Mouse (Mus musculus): ENCODE data around the gene Lefty1. TPM values are rescaled to one million over a fixed set of nuclear protein-coding genes. Genes with fewer than 3 reads are reported as not detected.

The Lefty1 gene
- polyA plus RNA-seq, 1 experiment from 2014 or later, result 0.25 TPM

GRCm38 (mm10) chr1:180958797-180959196 is 24.0 kb downstream of the Lefty1 start:
- H3K36me3 ChIP-seq (ENCODE audit: control insufficient read depth, insufficient read depth, low read length), result no peaks in the 10 kb centered on the region
- WGBS, result 47% methylated on average over 3 of the region's 3 CpGs

DNA sequence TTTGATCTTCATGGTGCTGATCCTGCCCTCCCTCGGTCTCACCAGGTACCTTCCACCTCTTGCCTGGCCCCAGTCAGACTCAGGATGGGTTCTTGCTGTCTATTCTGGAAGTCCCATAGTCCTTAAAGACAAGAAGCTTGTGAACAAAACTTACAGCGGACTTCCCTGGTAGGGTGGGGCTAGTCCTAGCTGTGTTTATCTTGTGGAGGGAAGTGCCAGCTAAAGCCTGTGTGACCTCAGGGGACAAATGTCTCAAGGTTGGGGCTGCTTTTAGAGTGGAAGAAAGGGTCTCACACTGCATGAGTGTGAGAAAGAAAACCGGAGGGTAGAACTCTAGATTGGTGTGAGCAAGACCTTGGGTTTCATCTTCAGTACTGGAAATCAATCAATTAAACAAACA is 31.0 kb downstream of the Lefty1 start:
- Histone ChIP-seq H3K27me3 (replicated peaks; ENCODE audit: control insufficient read depth, insufficient read depth, low read length) (no peaks in the 10 kb centered on the region), H3K4me1 (ENCODE audit: control insufficient read depth, insufficient read depth, low read depth, low read length) (no peaks in the 10 kb centered on the region), H3K4me3 (ENCODE audit: low read length) (no peak overlapping the region), H3K9ac (ENCODE audit: low read depth, low read length) (no peak overlapping the region), H3K4me2 (ENCODE audit: low read length) (no peak overlapping the region), H3K27ac (ENCODE audit: low read depth, low read length) (no peak overlapping the region), H3K36me3 (ENCODE audit: control insufficient read depth, insufficient read depth, low read length) (no peaks in the 10 kb centered on the region), H3K9me3 (ENCODE audit: control insufficient read depth, low read length) (no peaks in the 10 kb centered on the region)
- 85% methylated on average over 3 of the region's 3 CpGs for WGBS
- no peak for ATAC-seq

More at GRCm38 (mm10) chr1:180958797-180959196, 24.0 kb downstream of the Lefty1 start:
- Histone ChIP-seq H3K27me3 (replicated peaks; ENCODE audit: control insufficient read depth, insufficient read depth, low read length) (no peaks in the 10 kb centered on the region), H3K27ac (ENCODE audit: low read depth, low read length) (no peak overlapping the region), H3K9ac (ENCODE audit: low read depth, low read length) (no peak overlapping the region), H3K4me2 (ENCODE audit: low read length) (no peak overlapping the region), H3K4me3 (ENCODE audit: low read length) (no peak overlapping the region), H3K4me1 (ENCODE audit: control insufficient read depth, insufficient read depth, low read depth, low read length) (no peaks in the 10 kb centered on the region), H3K9me3 (ENCODE audit: control insufficient read depth, low read length) (no peaks in the 10 kb centered on the region)
- no peak for ATAC-seq

DNA sequence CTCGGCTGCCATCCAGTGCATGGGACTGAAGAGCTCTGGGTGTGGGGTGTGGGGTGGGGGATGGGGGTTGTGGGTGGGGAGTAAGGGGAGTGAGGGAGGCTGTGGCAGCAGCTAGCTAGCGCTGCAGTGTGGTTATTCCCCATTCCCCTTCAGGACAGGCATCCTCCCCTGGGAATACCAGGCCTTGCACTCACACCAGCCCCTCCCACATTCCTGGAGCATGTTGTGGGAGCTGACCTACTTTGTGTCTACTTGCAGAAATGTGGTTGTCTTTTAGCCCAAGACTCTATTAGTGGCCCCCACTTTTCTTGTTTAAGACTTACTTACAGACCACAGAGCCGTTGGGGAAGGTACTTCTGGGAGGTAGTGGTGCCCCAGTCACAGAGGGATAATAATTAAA is 31.7 kb downstream of the Lefty1 start:
- WGBS, result 61% methylated on average over 3 of the region's 3 CpGs
- ATAC-seq, result no peak

GRCm38 (mm10) chr1:180967261-180967660 is 32.4 kb downstream of the Lefty1 start:
- no peaks in the 10 kb centered on the region for H3K36me3 ChIP-seq (ENCODE audit: control insufficient read depth, insufficient read depth, low read length)
- H3K27ac ChIP-seq (ENCODE audit: low read depth, low read length), result no peak overlapping the region
- no peaks in the 10 kb centered on the region for H3K27me3 ChIP-seq (replicated peaks; ENCODE audit: control insufficient read depth, insufficient read depth, low read length)
- no peak overlapping the region for H3K4me2 ChIP-seq (ENCODE audit: low read length)
- no peak overlapping the region for H3K4me3 ChIP-seq (ENCODE audit: low read length)
- H3K9ac ChIP-seq (ENCODE audit: low read depth, low read length), result no peak overlapping the region
- no peaks in the 10 kb centered on the region for H3K4me1 ChIP-seq (ENCODE audit: control insufficient read depth, insufficient read depth, low read depth, low read length)
- 86% methylated on average over 7 of the region's 7 CpGs for WGBS
- no peak for ATAC-seq
- H3K9me3 ChIP-seq (ENCODE audit: control insufficient read depth, low read length), result no peaks in the 10 kb centered on the region

More for the DNA sequence above, 31.7 kb downstream of the Lefty1 start:
- H3K27ac ChIP-seq (ENCODE audit: low read depth, low read length), result no peak overlapping the region
- H3K4me1 ChIP-seq (ENCODE audit: control insufficient read depth, insufficient read depth, low read depth, low read length), result no peaks in the 10 kb centered on the region
- no peak overlapping the region for H3K4me3 ChIP-seq (ENCODE audit: low read length)
- no peak overlapping the region for H3K9ac ChIP-seq (ENCODE audit: low read depth, low read length)
- H3K27me3 ChIP-seq (replicated peaks; ENCODE audit: control insufficient read depth, insufficient read depth, low read length), result no peaks in the 10 kb centered on the region
- no peak overlapping the region for H3K4me2 ChIP-seq (ENCODE audit: low read length)
- H3K36me3 ChIP-seq (ENCODE audit: control insufficient read depth, insufficient read depth, low read length), result no peaks in the 10 kb centered on the region
- H3K9me3 ChIP-seq (ENCODE audit: control insufficient read depth, low read length), result no peaks in the 10 kb centered on the region

- H3K4me3 ChIP-seq (ENCODE audit: low read length), result no peak overlapping the region
- H3K4me1 ChIP-seq (ENCODE audit: control insufficient read depth, insufficient read depth, low read depth, low read length), result no peaks in the 10 kb centered on the region
- H3K27me3 ChIP-seq (replicated peaks; ENCODE audit: control insufficient read depth, insufficient read depth, low read length), result no peaks in the 10 kb centered on the region
- no peak for ATAC-seq
- 69% methylated on average over 9 of the region's 11 CpGs for WGBS
- H3K9me3 ChIP-seq (ENCODE audit: control insufficient read depth, low read length), result no peaks in the 10 kb centered on the region
- H3K9ac ChIP-seq (ENCODE audit: low read depth, low read length), result no peak overlapping the region
- no peak overlapping the region for H3K4me2 ChIP-seq (ENCODE audit: low read length)
- no peaks in the 10 kb centered on the region for H3K36me3 ChIP-seq (ENCODE audit: control insufficient read depth, insufficient read depth, low read length)
- H3K27ac ChIP-seq (ENCODE audit: low read depth, low read length), result no peak overlapping the region
These were observed 38.1 kb downstream of the Lefty1 start for GRCm38 (mm10) chr1:180972941-180973340.

- H3K4me2 ChIP-seq (ENCODE audit: low read length), result no peak overlapping the region
- H3K4me1 ChIP-seq (ENCODE audit: control insufficient read depth, insufficient read depth, low read depth, low read length), result no peaks in the 10 kb centered on the region
- H3K36me3 ChIP-seq (ENCODE audit: control insufficient read depth, insufficient read depth, low read length), result no peaks in the 10 kb centered on the region
- no peaks in the 10 kb centered on the region for H3K27me3 ChIP-seq (replicated peaks; ENCODE audit: control insufficient read depth, insufficient read depth, low read length)
- 63% methylated on average over 14 of the region's 14 CpGs for WGBS
- peak; percentile 45; the same call in 1 of the 2 replicates for ATAC-seq
- no peak overlapping the region for H3K4me3 ChIP-seq (ENCODE audit: low read length)
- no peak overlapping the region for H3K9ac ChIP-seq (ENCODE audit: low read depth, low read length)
- H3K27ac ChIP-seq (ENCODE audit: low read depth, low read length), result no peak overlapping the region
- no peaks in the 10 kb centered on the region for H3K9me3 ChIP-seq (ENCODE audit: control insufficient read depth, low read length)
These were observed 39.4 kb downstream of the Lefty1 start for GRCm38 (mm10) chr1:180974126-180974746.

DNA sequence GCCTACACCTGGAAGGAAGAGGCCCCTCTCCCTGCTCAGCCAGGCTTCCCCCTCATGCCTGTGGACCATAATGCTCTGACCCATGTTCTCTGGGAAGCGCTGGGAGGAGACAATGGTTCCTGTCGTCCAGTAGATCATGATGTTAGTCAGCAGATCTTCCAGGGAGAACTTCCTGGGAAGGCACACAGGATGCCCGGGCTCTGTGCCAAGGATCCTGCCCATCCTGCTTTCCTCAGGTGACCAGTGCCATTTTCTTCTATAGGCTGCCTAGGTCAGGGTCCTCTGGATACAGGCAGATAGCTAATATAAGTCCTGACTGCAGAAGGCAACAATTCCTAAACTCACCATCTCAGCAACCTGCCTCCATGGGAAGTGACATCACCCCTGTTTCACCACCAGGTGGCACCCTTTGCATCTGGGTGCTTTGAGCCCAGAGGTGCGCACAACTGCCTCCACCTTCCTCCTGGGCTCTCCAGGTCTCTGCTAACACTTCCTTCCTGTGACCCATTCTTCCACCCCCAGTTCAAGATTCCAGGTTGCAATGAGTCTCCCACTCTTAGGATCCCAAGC is 41.4 kb downstream of the Lefty1 start:
- no peak overlapping the region for H3K4me3 ChIP-seq (ENCODE audit: low read length)
- H3K36me3 ChIP-seq (ENCODE audit: control insufficient read depth, insufficient read depth, low read length), result no peaks in the 10 kb centered on the region
- no peaks in the 10 kb centered on the region for H3K9me3 ChIP-seq (ENCODE audit: control insufficient read depth, low read length)
- no peaks in the 10 kb centered on the region for H3K27me3 ChIP-seq (replicated peaks; ENCODE audit: control insufficient read depth, insufficient read depth, low read length)
- H3K4me1 ChIP-seq (ENCODE audit: control insufficient read depth, insufficient read depth, low read depth, low read length), result no peaks in the 10 kb centered on the region
- WGBS, result 63% methylated on average over 4 of the region's 4 CpGs
- no peak overlapping the region for H3K27ac ChIP-seq (ENCODE audit: low read depth, low read length)
- H3K4me2 ChIP-seq (ENCODE audit: low read length), result no peak overlapping the region
- no peak for ATAC-seq
- no peak overlapping the region for H3K9ac ChIP-seq (ENCODE audit: low read depth, low read length)

DNA sequence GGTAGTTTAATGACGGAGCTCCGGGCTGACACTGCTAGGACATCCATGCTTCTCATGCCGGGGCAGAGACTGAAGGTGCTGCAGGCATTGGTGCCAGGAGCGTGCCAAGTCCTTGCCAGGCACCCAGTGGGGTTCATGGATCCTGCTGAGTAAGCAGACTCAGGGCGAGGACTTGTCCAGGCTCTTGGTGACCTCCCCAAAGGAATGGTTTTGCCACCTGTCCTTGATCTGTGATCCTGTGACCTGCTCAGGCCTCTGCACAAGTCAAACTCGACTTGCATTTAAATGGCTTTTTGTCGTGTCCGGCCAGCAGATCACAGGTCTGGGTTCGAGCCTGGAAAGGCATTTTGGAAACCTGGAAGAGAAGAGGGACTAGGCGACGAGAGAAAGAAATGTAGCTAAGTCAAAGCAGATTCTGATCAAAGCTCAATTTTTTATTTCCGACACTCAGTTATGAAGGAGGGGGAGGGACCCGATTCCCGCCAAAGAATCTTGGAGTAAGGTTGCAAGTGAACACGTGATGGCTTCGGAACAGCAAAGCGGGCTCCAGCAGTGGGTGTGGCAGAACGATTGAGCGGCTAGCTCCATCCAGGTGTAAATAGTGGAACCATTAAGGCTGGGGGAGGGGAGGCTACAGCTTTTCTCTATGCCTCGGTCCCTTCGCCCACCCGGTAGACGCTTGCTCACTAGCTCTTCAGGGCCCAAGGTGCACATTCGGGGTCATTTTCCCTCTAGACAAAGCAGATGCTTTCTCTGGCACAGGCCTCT is 44.8 kb downstream of the Lefty1 start:
- no peak for ATAC-seq
- no peaks in the 10 kb centered on the region for H3K36me3 ChIP-seq (ENCODE audit: control insufficient read depth, insufficient read depth, low read length)
- no peak overlapping the region for H3K9ac ChIP-seq (ENCODE audit: low read depth, low read length)
- no peaks in the 10 kb centered on the region for H3K9me3 ChIP-seq (ENCODE audit: control insufficient read depth, low read length)
- no peak overlapping the region for H3K4me3 ChIP-seq (ENCODE audit: low read length)
- 87% methylated on average over 22 of the region's 24 CpGs for WGBS
- H3K27ac ChIP-seq (ENCODE audit: low read depth, low read length), result no peak overlapping the region
- no peaks in the 10 kb centered on the region for H3K27me3 ChIP-seq (replicated peaks; ENCODE audit: control insufficient read depth, insufficient read depth, low read length)
- H3K4me2 ChIP-seq (ENCODE audit: low read length), result no peak overlapping the region
- H3K4me1 ChIP-seq (ENCODE audit: control insufficient read depth, insufficient read depth, low read depth, low read length), result no peaks in the 10 kb centered on the region

- Histone ChIP-seq H3K4me2 (ENCODE audit: low read length) (no peak overlapping the region), H3K27me3 (replicated peaks; ENCODE audit: control insufficient read depth, insufficient read depth, low read length) (no peaks in the 10 kb centered on the region), H3K9me3 (ENCODE audit: control insufficient read depth, low read length) (peaks cover 2% of the 10 kb centered on the region; the same call in 1 of the 2 replicates), H3K36me3 (ENCODE audit: control insufficient read depth, insufficient read depth, low read length) (no peaks in the 10 kb centered on the region), H3K9ac (ENCODE audit: low read depth, low read length) (no peak overlapping the region), H3K4me3 (ENCODE audit: low read length) (no peak overlapping the region), H3K4me1 (ENCODE audit: control insufficient read depth, insufficient read depth, low read depth, low read length) (no peaks in the 10 kb centered on the region), H3K27ac (ENCODE audit: low read depth, low read length) (no peak overlapping the region)
- 68% methylated on average over 2 of the region's 2 CpGs for WGBS
- ATAC-seq, result no peak
These were observed 45.6 kb downstream of the Lefty1 start for GRCm38 (mm10) chr1:180980464-180980863.

Measured in hindbrain, embryonic 16.5 days (tissue).